4 mouse cellular contexts compared by ENCODE assay signal in the genomic region with DNA sequence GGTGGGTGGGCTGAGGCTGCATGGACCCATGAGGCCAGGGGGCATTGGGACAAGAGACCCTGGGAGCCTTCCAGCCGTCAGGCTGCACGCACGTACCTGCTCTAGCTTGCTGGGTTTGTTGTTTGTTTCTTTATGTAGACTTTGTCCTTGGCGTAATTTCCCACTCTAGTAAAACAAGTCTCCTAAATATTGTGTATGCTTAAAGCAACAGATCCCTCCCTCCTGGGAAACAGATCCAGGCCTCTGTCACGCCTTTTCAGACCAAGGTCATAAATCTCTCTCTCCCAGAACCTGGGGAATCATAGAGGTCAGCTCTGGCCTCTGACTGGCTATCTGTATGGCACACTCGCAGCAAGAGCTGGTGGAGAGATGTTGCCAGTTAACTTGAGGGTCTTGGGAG. TPM values are rescaled to one million over a fixed set of nuclear protein-coding genes. Genes with fewer than 3 reads are reported as not detected.
DNase-seq lines count a peak whose midpoint lies in the region; ATAC-seq and TF ChIP-seq lines count a peak whose summit lies in the region.
"Not testable (repeated sequence)": the region's sequence is repeated elsewhere in the genome, so short reads cannot be mapped to it uniquely, and the experiment has no call there.

No protein-coding gene starts in this region.

- H3K9ac ChIP-seq in midbrain, embryonic 11.5 days (ENCODE audit: low read length), result not testable (repeated sequence)

- WGBS in large intestine, adult 2 months, result 64% methylated on average over 6 of the region's 6 CpGs
- 90% methylated on average over 6 of the region's 6 CpGs for WGBS in midbrain, embryonic 11.5 days

- H3K4me1 ChIP-seq in midbrain, embryonic 11.5 days (ENCODE audit: control insufficient read depth, insufficient read depth, low read length), result not testable (repeated sequence)

- not testable (repeated sequence) for H3K9me3 ChIP-seq in midbrain, embryonic 11.5 days (ENCODE audit: control insufficient read depth, low read length)

- not testable (repeated sequence) for H3K27me3 ChIP-seq in midbrain, embryonic 11.5 days (ENCODE audit: control insufficient read depth, insufficient read depth, low read length)

- peak; percentile 72 for DNase-seq in heart, adult 11 months
- peak; percentile 13 for DNase-seq in large intestine, adult 2 months (ENCODE audit: low read depth, low spot score)
- not testable (repeated sequence) for DNase-seq in left cerebral cortex, adult 2 months (ENCODE audit: extremely low spot score in 1 of 2, low spot score in 2 of 2)
- peak; percentile 64 for DNase-seq in midbrain, embryonic 11.5 days (ENCODE audit: low spot score, missing footprints)

- not testable (repeated sequence) for TF ChIP-seq CTCF in left cerebral cortex, adult 2 months (IDR thresholded peaks at IDR 0.05)

- intact Hi-C loops in left cerebral cortex, adult 2 months (cut with DNase I), result not testable (repeated sequence)

- H3K27ac ChIP-seq in left cerebral cortex, adult 2 months, result peak overlapping the region; percentile 84; the same call in 1 of the 2 replicates
- not testable (repeated sequence) for H3K27ac ChIP-seq in midbrain, embryonic 11.5 days (ENCODE audit: low read depth, low read length)

- H3K4me3 ChIP-seq in left cerebral cortex, adult 2 months; midbrain, embryonic 11.5 days (ENCODE audit: low read depth, low read length): not testable (repeated sequence)

- H3K36me3 ChIP-seq in midbrain, embryonic 11.5 days (ENCODE audit: control insufficient read depth, insufficient read depth, low read length), result peaks cover 36% of the 10 kb centered on the region

- H3K4me2 ChIP-seq in midbrain, embryonic 11.5 days, result not testable (repeated sequence)

- ATAC-seq in midbrain, embryonic 11.5 days (ENCODE audit: low FRiP score), result not testable (repeated sequence)

RNA-seq across cellular contexts. Expression of gene Wdr45b, which starts 46.5 kb away (rescaled TPM):
- 37.5 and 42.5 TPM in 2 replicates for polyA plus RNA-seq in large intestine, adult 2 months (2012; rRNA removed)
- total RNA-seq in left cerebral cortex, adult 2 months (2021), result 10 to 100 TPM; 62.1 to 70.9 TPM
- 94.4 and 99.2 TPM in 2 replicates for polyA plus RNA-seq in midbrain, embryonic 11.5 days (2014; fragmentation: Nextera tagmentation; extraction: Ambion mirVana)

RNA-seq across cellular contexts. Expression of gene Foxk2, which starts 47.9 kb away (rescaled TPM):
- 19.3 and 29.0 TPM in 2 replicates for polyA plus RNA-seq in large intestine, adult 2 months (2012; rRNA removed)
- 10 to 100 TPM; 84.0 to 86.5 TPM for total RNA-seq in left cerebral cortex, adult 2 months (2021)
- 12.8 and 13.7 TPM in 2 replicates for polyA plus RNA-seq in midbrain, embryonic 11.5 days (2014; fragmentation: Nextera tagmentation; extraction: Ambion mirVana)
